Mouse (Mus musculus): ENCODE measurements at regions not wholly inside any gene's neighbourhood (a gene's known extent, or its start where the extent isn't known, plus 50 kb on each side); places are given as distances from the start of the nearest gene placed in this dataset.

DNA sequence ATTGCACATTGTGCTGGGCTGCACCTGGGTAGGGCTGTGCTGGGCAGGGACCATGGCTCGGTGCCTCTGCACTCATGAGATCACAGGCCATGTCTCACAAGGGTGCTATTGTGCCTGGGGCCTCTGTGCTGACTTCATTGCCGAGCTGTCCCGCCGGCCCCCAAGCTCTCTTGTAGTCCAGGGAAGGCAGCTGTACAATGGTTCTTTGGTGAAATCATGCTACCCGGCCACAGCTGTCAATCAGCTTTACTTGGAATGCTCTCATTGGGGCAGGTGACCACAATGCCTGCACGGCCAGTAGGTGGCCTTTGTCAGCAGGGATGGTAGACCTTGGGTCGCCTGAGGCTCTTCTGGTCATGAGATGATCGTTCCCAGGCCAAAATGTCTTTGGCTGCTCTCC lies 184.1 kb downstream of the 1500009L16Rik start:
- no peak for DNase-seq

DNA sequence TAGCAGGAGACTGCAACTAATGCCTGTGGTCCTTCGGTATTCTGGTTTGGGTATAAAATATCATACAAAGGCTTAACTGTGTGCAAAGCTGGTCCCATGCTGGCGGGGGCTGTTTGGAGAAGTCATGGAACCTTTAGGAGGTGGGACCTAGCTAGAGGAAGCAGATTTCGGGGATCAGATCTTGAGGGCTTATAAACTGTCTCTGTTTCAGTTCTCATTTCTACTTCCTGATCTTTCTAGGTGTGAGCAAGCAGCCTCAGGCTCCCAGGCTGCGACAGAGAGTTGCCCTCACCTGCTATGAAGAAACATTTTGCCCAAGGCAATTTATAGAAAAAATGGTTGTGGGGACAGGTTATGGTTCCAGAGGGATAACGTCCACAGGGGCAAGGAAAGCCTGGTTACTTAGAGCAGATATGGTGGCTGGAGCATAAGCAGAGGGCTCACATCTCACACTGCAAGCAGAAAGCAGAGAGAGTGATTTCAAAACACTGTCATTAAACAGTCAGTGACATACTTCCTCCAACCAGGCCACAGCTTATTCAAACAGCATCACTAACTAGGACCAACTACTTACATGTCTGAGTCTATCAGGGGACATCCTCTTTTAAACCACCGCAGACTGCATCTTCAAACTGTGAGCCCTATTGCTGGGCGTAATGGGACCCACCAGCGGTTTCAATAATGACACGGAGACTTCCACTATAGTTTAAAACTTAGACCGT lies 188.1 kb downstream of the 1500009L16Rik start:
- no peak for DNase-seq

DNA sequence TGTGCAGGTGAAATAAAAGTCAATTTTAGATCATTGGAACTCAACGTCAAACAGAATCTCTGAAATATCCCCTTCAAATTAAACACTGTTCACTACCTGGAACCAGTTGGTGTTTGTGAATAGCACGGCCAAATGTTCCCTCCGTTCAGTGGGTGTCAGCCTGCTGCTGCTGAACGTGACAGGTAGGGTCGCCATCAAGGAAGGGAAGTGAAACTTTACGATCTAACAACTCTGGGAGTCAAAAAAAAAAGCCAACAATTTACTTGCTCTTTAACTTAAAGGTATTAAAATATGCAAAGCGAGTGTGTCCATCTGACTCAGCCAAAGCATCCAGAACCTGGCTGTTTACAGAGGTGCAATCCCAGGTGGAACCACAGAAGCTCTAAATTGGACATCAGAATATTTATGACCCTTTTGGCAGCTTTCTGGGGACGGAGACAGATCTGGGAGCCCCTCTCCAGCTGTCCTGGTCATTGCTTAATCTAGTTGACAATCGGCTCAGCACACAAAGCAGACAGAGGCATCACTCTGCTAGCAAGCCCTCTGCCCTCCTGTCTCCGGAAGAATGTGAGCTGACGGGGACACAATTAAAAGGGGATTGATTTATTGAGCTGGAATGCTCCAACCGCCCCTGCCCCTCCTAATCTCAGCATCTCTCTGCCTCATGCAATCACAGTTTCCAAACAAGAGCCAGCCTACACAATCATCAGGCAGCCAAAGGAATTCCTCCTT lies 191.9 kb downstream of the 1500009L16Rik start:
- no peak for DNase-seq

DNA sequence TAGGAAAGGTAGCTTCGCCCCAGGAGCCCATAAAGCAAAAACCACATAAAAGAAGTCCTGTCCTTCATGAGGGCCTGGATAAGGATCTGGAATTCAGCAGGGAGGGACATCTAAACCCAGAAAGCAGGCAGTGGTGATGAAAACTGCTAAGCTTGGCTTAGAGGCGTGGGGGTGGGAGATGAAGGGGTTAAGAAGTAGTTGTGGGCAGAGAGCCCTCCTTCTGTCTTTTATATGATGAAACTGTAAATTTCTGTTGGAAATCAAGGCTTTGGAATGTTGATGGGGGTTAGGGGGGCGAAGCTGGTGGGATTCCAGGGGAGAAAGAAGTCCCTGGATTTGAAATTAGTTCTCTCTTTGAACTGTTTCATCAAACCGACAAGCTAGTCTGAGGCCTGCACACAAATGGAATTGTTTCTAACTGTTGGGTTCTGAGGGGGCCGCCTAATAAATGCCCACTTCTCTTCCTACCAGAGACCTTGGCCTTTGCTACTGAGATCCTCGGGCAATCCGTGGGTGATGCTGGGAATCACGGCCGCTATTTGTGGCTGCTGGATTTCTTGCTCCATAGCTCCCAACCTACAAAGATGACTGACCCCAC lies 192.6 kb downstream of the 1500009L16Rik start:
- no peak for DNase-seq

DNA sequence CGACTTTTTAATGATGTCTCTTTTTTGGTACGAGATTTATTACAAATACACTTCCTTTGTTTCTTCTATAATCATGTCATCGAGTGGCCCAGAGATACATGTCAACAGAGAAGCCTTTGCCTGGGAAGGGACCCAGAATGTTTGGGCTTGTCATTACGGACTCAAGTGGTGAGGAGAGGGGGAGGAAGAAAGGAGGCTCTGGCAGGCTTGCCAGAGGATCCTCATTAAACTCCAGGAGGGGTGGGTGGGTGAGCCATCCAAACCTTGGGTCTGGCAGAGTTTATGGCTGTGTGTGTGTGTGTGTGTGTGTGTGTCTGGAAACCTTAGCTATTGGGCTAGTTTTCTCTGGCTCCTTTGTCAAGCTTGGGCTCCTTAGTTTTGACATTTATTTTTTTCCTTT lies 204.3 kb downstream of the 1500009L16Rik start:
- no peak for DNase-seq

DNA sequence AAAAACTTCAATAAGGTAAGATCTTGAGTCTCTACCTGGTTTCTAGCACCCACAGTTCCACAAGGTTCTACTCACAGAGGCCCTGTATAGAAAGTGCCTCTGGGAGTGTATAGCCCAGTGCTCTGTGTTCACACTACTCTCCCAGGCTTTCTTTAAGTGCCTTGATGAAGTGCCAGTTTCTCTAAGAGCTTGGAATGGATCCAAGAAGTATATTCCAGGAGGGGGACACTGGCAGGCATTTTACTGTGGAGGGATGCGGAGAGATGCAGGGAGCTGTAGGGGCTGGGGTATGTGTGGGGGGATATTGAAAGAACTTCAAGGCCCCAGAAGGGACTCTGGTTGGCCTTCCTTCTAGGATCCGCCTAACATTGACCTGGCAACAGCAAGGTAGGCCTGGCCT lies 204.9 kb downstream of the 1500009L16Rik start:
- no peak for DNase-seq

DNA sequence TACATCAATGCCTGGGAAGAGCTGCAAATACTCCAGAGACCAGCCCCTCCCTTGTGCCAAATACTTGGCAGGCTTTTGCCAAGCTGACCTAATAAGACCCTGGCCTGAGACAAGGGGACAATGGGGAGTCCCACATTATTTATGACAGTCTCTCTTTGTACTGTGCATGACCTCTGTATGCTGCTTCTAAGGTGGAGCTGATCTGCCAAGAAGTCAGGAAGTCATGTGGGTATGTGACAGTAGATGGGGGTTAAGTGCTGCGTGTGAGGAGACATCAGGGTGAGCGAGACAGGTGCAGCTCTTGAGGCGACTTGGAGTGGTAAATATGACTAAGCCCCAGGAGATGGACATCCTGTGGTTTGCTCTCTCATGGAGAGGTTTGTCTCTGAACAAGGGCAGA lies 209.1 kb downstream of the 1500009L16Rik start:
- DNase-seq = no peak

DNA sequence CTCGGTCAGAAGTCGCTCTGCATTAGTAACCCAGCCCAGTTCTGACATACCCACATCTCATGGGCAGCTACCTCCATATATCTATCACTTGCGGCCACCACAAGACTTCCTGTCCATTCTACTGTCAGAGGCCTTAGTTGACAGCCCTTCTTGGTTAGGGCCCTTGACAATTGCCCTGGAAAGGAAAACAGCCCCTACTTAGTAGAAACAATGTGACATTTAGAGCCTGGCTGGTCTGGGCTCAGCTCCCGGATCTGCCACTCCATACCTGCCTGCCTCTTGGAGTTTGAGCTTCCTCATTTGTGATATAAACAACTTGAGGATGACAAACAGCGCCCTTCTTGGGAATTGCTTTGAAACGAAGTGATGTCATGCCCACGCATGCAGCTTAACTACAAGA lies 210.5 kb downstream of the 1500009L16Rik start:
- DNase-seq = no peak

DNA sequence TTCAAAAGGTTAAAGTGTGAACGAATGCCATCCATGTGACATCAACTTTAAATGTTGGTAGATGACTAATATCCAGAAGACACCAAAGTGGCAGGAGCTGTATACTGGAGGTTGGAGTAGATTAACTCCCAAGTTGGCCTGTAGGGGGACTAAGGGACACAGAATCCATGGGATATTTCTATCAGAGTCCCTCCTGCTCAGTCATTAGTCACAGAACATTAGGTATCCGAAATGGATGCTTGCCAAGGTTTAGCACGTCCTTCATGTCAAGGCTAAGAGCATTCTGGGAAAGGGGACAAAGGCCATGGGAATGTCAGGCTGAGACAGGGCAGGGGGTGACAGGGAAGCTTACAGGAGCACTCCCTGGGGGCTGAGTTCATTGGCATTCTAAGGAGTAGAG lies 211.8 kb downstream of the 1500009L16Rik start:
- no peak for DNase-seq

DNA sequence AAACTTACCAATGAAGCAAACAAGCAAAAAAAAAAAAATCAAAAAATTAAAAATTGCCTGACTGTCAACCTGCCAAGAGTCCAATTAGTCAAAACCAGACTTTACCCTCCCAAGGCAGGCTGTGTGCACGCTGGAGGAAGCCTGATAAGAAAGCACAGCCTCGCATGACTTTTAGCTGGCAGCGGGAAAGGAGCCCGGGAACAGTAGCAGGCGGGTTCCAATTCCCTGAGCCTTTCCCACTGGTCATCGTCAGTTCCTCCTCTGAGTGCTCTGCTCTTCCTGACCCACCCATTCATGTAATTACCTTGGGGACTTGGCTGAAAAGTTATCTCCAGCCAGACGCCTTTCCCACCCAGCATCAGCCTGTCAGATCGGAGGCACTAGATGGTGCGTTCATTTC lies 214.5 kb downstream of the 1500009L16Rik start:
- no peak for DNase-seq

DNA sequence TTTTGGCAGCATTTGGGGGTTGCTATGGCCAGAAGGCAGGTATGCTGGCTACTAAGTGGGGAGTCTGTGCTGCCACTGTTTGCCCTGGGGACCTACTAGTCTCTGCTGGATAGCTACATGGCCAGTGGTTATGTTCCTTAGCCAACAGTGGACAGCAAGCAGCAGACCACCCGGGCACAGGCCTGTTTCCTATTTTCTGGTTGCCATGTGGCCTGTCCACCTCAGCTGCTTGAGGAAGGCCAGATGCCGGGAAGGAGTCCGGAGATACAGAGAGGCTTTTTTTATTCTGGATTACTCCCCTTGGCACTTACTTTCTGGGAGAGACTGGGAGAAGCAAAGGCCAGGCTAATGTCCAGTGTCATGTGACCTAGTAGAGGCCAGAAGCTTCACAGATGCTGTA lies 219.4 kb downstream of the 1500009L16Rik start:
- DNase-seq = no peak

DNA sequence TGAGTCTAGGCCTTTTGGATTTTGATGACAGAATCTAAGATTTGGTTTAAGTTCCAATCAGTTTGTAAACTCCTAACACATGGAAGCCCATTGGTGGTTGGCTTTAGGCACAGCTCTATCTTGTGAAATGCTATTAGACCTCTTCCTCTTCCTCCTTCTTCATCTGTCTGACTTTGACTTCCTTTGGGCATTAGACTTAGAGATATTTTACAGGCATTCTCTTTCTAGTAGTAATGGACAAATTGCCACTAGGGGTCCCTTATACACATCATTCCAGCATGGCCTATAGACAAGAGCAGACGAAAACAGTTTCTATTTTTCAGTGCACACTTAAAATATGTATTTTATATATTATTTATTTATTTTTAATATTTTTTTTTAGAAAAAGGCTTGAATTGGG lies 221.5 kb downstream of the 1500009L16Rik start:
- DNase-seq = no peak

DNA sequence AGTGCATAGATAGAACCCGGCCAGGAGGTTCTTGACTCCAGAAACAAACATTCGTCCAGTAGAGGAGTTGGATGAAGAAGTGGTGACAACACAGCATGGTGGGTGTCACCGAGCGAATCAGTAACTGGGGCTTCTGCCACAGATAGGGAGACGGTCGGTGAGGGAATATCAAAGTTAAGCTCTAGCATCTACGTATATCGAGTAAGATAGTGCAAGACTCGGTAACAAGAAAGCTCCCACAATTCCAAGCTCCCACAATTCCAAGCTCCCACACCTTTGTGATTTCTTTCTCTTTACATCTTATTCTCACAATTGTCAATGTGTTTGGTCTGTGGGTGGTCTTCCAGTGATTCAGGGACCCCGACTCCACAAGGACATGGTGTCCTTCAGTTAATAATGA lies 222.2 kb downstream of the 1500009L16Rik start:
- DNase-seq = no peak

DNA sequence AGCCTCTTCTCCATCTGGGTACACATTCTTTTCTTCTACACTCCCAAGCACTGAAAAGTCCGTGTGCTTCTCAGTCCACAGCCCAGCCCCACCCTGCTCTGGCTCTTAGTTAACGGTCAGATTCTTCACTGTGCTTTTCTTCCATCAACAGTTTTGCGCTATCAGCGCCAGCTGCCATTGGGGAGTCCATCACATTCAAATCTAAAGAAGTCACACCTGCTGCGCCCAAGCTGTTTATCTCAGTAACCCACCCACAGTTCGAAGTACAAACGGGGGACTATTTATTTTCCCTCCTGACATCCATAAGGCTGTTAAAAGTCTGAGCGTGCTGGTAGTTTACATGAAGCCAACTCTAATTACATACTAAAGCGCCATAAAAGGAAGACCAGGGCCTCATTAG lies 222.8 kb downstream of the 1500009L16Rik start:
- DNase-seq = no peak

DNA sequence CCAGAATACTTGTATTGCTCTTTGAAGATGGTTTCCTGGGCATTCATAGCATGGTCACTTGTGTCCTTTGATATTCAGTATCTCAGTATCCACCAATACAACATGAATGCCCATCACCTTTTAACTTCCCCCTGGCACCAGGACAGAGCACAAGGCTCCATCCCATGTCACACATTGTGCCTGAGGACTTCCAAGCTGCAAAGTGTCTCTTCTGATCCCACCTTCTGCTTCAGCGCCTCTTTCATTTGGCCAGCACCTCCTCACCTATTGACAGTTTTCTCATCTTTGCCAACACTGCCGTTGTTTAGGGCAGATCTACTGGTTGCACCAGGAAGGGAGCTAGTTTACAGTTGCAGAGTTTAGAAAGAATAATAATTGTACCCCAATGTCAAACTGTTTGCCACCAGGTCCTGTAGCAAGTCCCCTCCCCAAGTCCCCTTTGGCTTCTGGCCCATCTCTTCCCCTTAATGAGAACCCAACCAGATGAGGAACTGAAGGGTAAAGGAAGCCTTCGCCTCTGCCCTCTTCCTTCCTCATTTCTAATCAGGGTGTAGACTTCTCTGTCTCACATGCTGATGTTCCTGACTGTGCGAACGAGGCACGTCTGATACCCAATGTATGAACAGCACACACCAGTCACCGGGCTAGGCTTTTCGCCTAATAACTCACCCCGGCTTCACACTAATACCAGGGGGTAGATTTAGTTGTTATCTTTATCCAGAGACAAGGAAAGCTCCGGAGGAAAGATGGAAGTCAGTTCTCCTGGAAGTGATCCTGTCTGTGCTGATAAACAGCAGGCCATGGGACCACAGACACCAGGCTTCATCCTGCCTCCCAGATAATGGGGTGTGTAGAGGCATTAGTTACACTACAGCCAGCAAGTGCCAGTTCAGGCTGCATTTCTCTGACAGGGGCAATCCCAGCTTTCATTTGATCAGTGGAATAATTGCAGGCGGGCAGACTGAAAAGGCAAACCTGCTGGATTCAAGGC lies 223.8 kb downstream of the 1500009L16Rik start:
- DNase-seq = no peak

DNA sequence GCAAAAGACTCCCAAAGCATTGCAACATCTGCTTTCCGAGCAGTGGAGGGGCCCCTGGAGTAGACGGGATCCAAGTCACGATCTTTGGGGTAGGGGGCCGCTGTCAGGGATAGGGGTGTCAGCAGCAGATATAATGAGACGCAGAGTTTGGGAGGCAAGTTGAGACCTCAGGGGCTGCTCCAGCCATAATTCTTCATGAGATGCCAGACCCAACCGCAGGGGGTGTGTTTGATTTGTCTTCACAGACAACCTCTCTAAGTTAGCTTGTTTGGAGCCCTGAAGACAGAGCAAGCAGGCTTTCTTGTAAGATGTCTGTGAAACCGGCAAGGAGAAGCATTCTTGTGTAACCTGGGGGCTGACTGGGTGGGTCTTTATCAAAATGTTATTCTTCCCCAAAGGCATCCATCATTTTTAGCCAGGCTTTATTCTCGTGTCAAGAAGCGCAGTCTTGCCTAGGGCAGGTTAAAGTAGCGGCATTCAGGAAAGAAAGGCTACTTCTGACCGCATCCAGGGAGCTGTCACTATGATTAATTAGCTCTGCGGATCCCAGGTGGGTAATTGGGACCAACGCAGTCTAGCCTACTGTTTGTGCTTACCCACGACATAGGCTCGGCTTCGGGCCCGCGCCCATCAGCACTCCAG lies 234.6 kb downstream of the 1500009L16Rik start:
- no peak for DNase-seq

DNA sequence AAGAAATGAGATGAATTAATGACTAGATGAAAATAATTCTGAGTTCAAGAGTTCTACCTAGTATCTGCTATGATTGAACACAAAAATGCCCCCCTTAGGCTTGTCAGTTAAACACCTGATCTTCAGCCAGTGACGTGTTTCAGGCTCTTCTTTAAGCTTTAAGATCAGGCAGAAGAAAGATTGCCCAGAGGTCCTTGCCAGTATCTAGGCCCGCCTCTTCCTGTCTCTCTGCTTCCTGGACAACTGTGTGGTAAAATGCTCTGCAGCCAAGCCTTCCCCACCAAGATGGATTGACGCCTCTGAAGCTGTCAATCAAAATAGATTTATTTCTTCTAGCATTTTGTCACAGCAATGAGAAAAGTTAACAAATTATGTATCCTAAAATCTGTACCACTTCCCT lies 235.7 kb downstream of the 1500009L16Rik start:
- DNase-seq = no peak

DNA sequence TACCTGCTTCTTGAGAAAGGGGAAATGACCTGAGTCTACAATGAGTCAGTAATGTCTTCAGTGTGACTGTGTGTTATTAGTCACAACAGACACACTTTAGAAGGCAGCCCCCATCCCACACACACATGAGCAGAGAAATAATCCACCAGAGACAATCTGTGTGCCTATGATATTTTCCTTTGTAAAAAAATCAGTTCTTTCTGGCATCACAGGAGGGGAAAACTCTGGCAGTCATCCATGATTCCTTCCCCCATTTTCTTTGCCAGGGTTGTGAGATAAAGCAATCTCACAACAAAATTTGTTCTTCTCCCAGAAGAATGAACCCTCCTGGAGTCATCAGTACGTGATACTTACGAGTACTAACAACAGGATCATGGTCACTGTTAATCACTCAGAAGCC lies 236.2 kb downstream of the 1500009L16Rik start:
- no peak for DNase-seq

DNA sequence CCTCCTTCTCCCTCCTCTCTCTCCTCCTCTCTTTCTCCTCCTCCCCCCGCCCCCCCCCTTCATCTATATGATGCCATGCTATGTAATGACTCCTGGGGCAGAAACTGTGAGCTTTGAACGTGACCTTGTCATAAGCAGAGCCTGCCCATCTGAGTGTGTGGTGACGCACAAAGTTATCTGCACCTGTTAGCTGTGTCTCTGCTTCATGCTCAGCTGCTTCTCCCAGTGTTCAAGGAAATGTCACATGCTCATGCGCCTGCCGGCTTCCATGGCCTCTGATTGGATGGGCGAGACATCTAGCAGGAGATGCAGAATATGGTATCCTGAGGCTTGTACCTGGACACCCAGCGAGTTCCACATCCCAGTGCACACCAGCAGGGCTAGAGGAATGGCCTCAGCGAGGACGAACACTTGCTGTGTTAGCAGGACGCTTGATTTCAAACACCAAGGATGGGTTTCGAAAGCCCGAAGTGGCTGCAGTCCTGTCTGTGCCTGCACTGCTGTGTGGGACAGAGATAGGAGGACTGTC lies 240.6 kb downstream of the 1500009L16Rik start:
- DNase-seq = no peak

DNA sequence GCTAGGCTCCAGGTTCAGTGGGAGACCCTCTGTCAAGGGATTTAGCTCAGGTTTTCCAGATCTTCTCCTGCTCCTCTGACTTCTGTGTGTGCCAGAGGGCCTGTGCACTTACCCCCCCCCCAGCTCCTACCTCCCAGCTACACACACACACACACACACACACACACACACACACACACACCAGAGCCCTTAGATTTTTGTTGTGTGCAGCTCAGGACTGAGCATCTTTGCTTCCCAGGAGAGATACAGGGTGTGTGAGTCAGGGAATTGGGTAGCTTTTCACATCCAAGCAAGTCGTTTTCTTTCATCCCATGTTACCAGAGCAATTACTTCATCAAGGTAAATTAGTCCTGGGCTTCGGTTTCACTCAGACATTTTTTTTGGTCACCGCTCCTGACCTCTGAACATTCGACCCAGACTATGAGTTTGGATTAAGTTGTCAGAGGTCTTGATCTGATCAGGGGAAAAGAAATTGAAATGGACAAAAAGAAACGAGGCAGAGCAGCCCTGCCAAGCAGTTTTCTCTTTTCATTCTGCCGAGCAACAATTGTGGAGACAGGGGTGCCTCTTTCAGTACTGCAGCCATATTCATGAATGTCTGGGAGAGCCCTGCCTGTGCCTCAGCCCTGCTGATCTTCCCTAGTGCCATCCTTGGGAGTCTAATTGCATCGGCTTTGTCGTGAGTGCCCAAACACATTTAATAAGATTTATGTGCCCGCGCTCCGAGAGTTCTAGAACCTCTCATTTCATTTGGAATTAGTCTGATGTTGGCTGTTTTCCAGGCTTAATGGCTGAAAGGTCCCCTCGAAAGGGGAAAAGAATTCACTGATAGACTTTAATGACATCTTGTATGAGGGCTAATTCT lies 241.3 kb downstream of the 1500009L16Rik start:
- no peak for DNase-seq

DNA sequence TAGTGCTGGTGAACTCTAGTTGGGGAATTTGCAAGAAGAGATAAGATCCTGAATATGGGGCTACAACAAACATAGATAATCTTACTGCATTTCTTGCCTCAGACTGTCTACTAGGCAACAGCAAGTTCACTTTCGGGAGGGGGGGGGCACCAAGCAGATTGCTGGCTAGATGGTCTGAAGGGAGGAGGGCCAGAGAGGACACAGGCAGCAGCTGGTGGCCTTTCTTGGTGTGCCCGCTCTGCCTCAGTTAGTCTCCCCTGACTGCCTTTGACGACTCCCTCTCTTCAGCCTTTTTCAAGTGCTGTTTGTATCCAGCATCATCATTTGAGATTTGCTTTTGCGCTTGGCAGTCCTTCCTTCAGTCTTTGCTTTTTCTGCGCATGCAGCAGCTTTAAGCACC lies 242.2 kb downstream of the 1500009L16Rik start:
- no peak for DNase-seq
